Mouse (Mus musculus): ENCODE results near the gene Iffo2.

- TF ChIP-seq EP300 (IDR thresholded peaks at IDR 0.05) (no peak), CTCF (IDR thresholded peaks at IDR 0.05) (no peak)
Measured at GRCm38 (mm10) chr4:139614524-139615260, 84.3 kb downstream of the Iffo2 start.
